Mouse (Mus musculus): ENCODE results near the gene Brpf3. TPM values are rescaled to one million over a fixed set of nuclear protein-coding genes. Genes with fewer than 3 reads are reported as not detected.

Gene Brpf3
- total and polyA plus RNA-seq, 2 experiments from 2014 or later = 4.7 to 16.5 TPM

GRCm38 (mm10) chr17:28804973-28805372 lies 4.1 kb downstream of the Brpf3 start:
- DNase-seq (ENCODE audit: low spot score) (no peak), ATAC-seq (no peak)
- Histone ChIP-seq H3K9ac (replicated peaks; ENCODE audit: low read length) (no peak overlapping the region), H3K4me3 (ENCODE audit: low read length) (no peak overlapping the region), H3K36me3 (ENCODE audit: insufficient read depth, low read length) (peaks cover 24% of the 10 kb centered on the region; the same call in 1 of the 2 replicates), H3K4me2 (ENCODE audit: low read depth, low read length) (no peak overlapping the region), H3K27ac (no peak overlapping the region), H3K4me1 (ENCODE audit: insufficient read depth, low read length) (peaks cover 5% of the 10 kb centered on the region; the same call in 1 of the 2 replicates), H3K27me3 (ENCODE audit: insufficient read depth, low read length) (no peaks in the 10 kb centered on the region), H3K9me3 (ENCODE audit: low read length) (no peaks in the 10 kb centered on the region)
- WGBS = 93% methylated on average over 6 of the region's 6 CpGs
- no peak for TF ChIP-seq CTCF (IDR thresholded peaks at IDR 0.05; ENCODE audit: low read depth)

- 96% methylated on average over 19 of the region's 19 CpGs for WGBS
- H3K4me1 ChIP-seq (ENCODE audit: insufficient read depth, low read length) = no peaks in the 10 kb centered on the region
- DNase-seq (ENCODE audit: low spot score) = no peak
- no peak overlapping the region for H3K9ac ChIP-seq (replicated peaks; ENCODE audit: low read length)
- H3K27ac ChIP-seq = no peak overlapping the region
- H3K4me2 ChIP-seq (ENCODE audit: low read depth, low read length) = no peak overlapping the region
- peaks cover 34% of the 10 kb centered on the region; the same call in 1 of the 2 replicates for H3K36me3 ChIP-seq (ENCODE audit: insufficient read depth, low read length)
- H3K27me3 ChIP-seq (ENCODE audit: insufficient read depth, low read length) = no peaks in the 10 kb centered on the region
- ATAC-seq = no peak
- H3K4me3 ChIP-seq (ENCODE audit: low read length) = no peak overlapping the region
- H3K9me3 ChIP-seq (ENCODE audit: low read length) = no peaks in the 10 kb centered on the region
- no peak for TF ChIP-seq CTCF (IDR thresholded peaks at IDR 0.05; ENCODE audit: low read depth)
Measured at GRCm38 (mm10) chr17:28806770-28807169, 5.9 kb downstream of the Brpf3 start.

DNA sequence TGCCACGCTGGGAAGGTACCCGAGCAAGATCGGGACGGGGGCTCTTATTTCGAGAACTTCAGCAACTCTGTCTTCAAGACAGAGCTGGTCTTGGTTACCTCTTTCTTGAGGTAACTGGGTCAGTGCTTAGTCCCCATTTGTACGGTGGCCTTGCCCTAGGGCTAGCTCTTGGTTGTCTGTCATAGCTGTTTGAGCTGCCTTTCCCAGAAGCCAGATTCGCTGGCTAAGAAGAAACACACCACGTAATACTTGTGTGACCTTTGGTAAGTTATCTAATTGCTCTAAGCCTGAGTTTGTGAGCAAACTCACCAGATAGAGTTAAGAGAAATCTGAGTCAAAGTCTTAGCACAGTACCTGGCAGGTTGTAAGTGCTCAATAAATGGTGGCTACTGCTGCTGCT lies 7.8 kb downstream of the Brpf3 start:
- ATAC-seq = no peak
- Histone ChIP-seq H3K4me3 (ENCODE audit: low read length) (no peak overlapping the region), H3K27ac (no peak overlapping the region), H3K4me1 (ENCODE audit: insufficient read depth, low read length) (no peaks in the 10 kb centered on the region), H3K9ac (replicated peaks; ENCODE audit: low read length) (no peak overlapping the region), H3K9me3 (ENCODE audit: low read length) (no peaks in the 10 kb centered on the region), H3K27me3 (ENCODE audit: insufficient read depth, low read length) (no peaks in the 10 kb centered on the region), H3K4me2 (ENCODE audit: low read depth, low read length) (no peak overlapping the region), H3K36me3 (ENCODE audit: insufficient read depth, low read length) (peaks cover 43% of the 10 kb centered on the region; the same call in 1 of the 2 replicates)
- no peak for DNase-seq (ENCODE audit: low spot score)
- WGBS = 97% methylated on average over 8 of the region's 8 CpGs
- no peak for TF ChIP-seq CTCF (IDR thresholded peaks at IDR 0.05; ENCODE audit: low read depth)

- 97% methylated on average over 10 of the region's 10 CpGs for WGBS
- Histone ChIP-seq H3K36me3 (ENCODE audit: insufficient read depth, low read length) (peaks cover 43% of the 10 kb centered on the region; the same call in 1 of the 2 replicates), H3K9ac (replicated peaks; ENCODE audit: low read length) (no peak overlapping the region), H3K27ac (no peak overlapping the region), H3K4me3 (ENCODE audit: low read length) (no peak overlapping the region), H3K4me1 (ENCODE audit: insufficient read depth, low read length) (no peaks in the 10 kb centered on the region), H3K9me3 (ENCODE audit: low read length) (no peaks in the 10 kb centered on the region), H3K27me3 (ENCODE audit: insufficient read depth, low read length) (no peaks in the 10 kb centered on the region), H3K4me2 (ENCODE audit: low read depth, low read length) (no peak overlapping the region)
- no peak for TF ChIP-seq CTCF (IDR thresholded peaks at IDR 0.05; ENCODE audit: low read depth)
- DNase-seq (ENCODE audit: low spot score) = no peak
- no peak for ATAC-seq
Measured at GRCm38 (mm10) chr17:28809175-28809831, 8.4 kb downstream of the Brpf3 start.

- TF ChIP-seq CTCF (IDR thresholded peaks at IDR 0.05; ENCODE audit: low read depth) = no peak
- Histone ChIP-seq H3K4me3 (ENCODE audit: low read length) (no peak overlapping the region), H3K27me3 (ENCODE audit: insufficient read depth, low read length) (no peaks in the 10 kb centered on the region), H3K4me2 (ENCODE audit: low read depth, low read length) (no peak overlapping the region), H3K9me3 (ENCODE audit: low read length) (no peaks in the 10 kb centered on the region), H3K27ac (no peak overlapping the region), H3K4me1 (ENCODE audit: insufficient read depth, low read length) (no peaks in the 10 kb centered on the region), H3K36me3 (ENCODE audit: insufficient read depth, low read length) (peaks cover 42% of the 10 kb centered on the region), H3K9ac (replicated peaks; ENCODE audit: low read length) (no peak overlapping the region)
- DNase-seq (ENCODE audit: low spot score) (no peak), ATAC-seq (no peak)
- 97% methylated on average over 10 of the region's 10 CpGs for WGBS
Measured at GRCm38 (mm10) chr17:28812345-28812744, 11.5 kb downstream of the Brpf3 start.

- Histone ChIP-seq H3K4me3 (ENCODE audit: low read length) (no peak overlapping the region), H3K4me1 (ENCODE audit: insufficient read depth, low read length) (no peaks in the 10 kb centered on the region), H3K27ac (no peak overlapping the region), H3K27me3 (ENCODE audit: insufficient read depth, low read length) (no peaks in the 10 kb centered on the region), H3K36me3 (ENCODE audit: insufficient read depth, low read length) (peaks cover 51% of the 10 kb centered on the region), H3K4me2 (ENCODE audit: low read depth, low read length) (no peak overlapping the region), H3K9ac (replicated peaks; ENCODE audit: low read length) (no peak overlapping the region), H3K9me3 (ENCODE audit: low read length) (no peaks in the 10 kb centered on the region)
- ATAC-seq (no peak), DNase-seq (ENCODE audit: low spot score) (no peak)
- 90% methylated on average over 18 of the region's 18 CpGs for WGBS
- TF ChIP-seq CTCF (IDR thresholded peaks at IDR 0.05; ENCODE audit: low read depth) = no peak
Measured at GRCm38 (mm10) chr17:28814529-28815097, 13.7 kb downstream of the Brpf3 start.

Measured in hindbrain, postnatal 0 days (tissue).